Mouse (Mus musculus) spleen, postnatal 36 days (tissue): Measurements from ENCODE around the gene Ust.

Source experiments
- DNase-seq, 2 experiments: peaks; one replicate each; pipeline ENCODE4 v3.0.0; 2022; ENCODE audit warnings: low spot score in 2 of 2, mixed read lengths in 1 of 2

The Ust gene

GRCm38 (mm10) chr10:8176351-8177053, 342.1 kb downstream of the Ust start:
- no peak for DNase-seq

DNA sequence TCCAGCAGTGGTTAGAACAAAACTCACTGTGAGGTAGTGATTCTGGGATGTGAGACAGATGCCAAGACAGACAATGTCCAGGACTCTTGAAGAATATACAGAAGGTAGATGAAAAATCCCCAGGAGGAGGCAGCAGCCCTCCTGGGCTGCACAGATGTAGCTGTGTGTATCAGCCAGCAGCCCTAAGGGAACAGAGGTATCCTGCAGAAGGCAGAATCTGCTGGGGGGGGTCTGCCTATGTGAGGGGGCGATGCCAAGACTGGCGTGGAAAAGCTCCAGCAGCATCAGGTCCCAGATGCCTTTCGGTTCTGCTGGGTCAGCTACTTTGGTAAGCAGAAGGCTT, 342.6 kb downstream of the Ust start:
- DNase-seq, result no peak

GRCm38 (mm10) chr10:8174697-8175096, 343.9 kb downstream of the Ust start:
- DNase-seq, result no peak

GRCm38 (mm10) chr10:8174230-8174629, 344.4 kb downstream of the Ust start:
- DNase-seq, result no peak

DNA sequence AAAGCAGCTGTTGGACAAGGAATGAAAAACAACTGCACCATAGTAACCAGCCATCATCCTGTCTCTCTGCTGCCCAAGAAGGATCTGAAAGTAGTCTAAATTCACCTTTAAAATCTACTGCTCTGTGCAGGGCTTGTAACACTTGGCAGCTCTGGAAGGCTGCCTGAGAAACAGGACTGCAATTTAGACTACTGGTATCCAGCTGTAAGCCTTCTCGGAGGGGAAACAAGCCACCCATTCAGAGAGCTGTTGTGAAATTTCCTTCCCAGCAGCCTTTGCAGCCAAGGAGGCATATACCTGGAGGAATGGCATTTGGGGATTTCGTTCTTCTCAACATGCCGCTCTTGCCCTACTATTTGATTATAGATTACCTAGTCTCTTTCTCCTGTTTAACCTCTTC, 345.6 kb downstream of the Ust start:
- no peak for DNase-seq

GRCm38 (mm10) chr10:8171556-8171955, 347.1 kb downstream of the Ust start:
- no peak for DNase-seq
